Mouse (Mus musculus): ENCODE measurements around the gene Vps35l.

- TF ChIP-seq CTCF (IDR thresholded peaks at IDR 0.05; ENCODE audit: low read depth, low read length) (no peak), TAL1 (conservative IDR thresholded peaks at IDR 0.05; ENCODE audit: low read depth, low read length) (no peak), GATA1 (IDR thresholded peaks at IDR 0.05; ENCODE audit: borderline replicate concordance, low read length) (no peak), POLR2AphosphoS5 (IDR thresholded peaks at IDR 0.05; ENCODE audit: insufficient replicate concordance, low read depth, low read length) (no peak)
These were observed 16.7 kb downstream of the Vps35l start for GRCm38 (mm10) chr7:118756490-118757265.

Data from G1E (cell line).